Mouse (Mus musculus) heart, postnatal 0 days (tissue): ENCODE data around the gene Fam98c.

Experiments
- CTCF ChIP-seq: IDR thresholded peaks from 2 replicates; pipeline ENCODE4 v1.5.1; 2016; ENCODE audit warnings: antibody characterized with exemption, control low read depth, low read depth
- EP300 ChIP-seq: IDR thresholded peaks from 2 replicates; pipeline ENCODE4 v1.6.1; 2016; ENCODE audit warnings: antibody characterized with exemption, low read depth

- TF ChIP-seq CTCF (no peak), EP300 (no peak)
Observed at GRCm38 (mm10) chr7:29172390-29173016, 16.5 kb upstream of the Fam98c start.
